Mouse (Mus musculus): Measurements from ENCODE around the gene Itga2b.

Gene Itga2b

DNA sequence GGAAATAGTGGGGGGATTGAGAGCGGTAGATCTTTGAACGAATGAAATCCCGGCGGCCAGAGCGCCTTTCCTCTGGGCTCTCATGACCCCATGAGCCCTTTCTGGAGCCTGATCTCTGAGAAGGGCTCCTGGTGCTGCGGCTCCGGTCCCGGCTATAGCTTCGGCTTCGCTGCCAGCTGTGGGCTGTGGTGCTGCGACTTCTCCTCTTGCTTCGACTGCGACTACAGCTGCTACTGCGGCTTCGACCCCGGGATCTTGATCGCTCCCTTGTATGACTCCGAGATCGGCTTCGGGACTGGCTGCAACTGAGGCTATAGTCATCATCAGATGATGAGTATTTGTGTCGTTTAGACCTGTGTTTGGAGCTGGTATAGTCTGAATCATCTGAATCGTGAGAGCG is 9.7 kb upstream of the Itga2b start:
- Histone ChIP-seq H3K36me3 (ENCODE audit: control insufficient read depth, insufficient read depth, low read length, poor library complexity, severe bottlenecking) (peaks cover 10% of the 10 kb centered on the region), H3K27me3 (ENCODE audit: control insufficient read depth, insufficient read depth, low read length, poor library complexity, severe bottlenecking) (no peaks in the 10 kb centered on the region)
- no peak for DNase-seq (ENCODE audit: low read depth, low spot score)

GRCm38 (mm10) chr11:102478671-102479070 is 8.7 kb upstream of the Itga2b start:
- H3K36me3 ChIP-seq (ENCODE audit: control insufficient read depth, insufficient read depth, low read length, poor library complexity, severe bottlenecking): peaks cover 7% of the 10 kb centered on the region

DNA sequence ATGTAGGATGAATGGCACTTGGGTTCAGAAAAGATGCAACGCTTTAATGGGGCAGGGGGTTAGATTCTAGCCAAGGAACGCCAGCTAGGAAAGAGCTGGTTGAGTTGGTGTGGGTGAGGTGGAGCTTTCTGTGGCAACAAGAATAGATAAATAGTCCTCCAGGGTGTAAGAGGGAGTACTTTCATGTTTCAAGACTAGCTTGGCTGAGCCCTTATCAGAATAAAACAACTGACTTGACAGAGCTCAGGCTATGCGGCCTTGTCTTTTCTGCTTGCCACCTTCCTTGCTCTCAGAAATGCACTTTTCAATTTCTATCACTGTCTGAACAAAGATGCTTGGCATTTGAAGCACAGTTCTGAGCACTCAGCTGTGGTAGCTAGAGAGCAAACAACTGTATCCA is 5.1 kb upstream of the Itga2b start:
- Histone ChIP-seq H3K36me3 (ENCODE audit: control insufficient read depth, insufficient read depth, low read length, poor library complexity, severe bottlenecking) (peaks cover 6% of the 10 kb centered on the region), H3K27me3 (ENCODE audit: control insufficient read depth, insufficient read depth, low read length, poor library complexity, severe bottlenecking) (no peaks in the 10 kb centered on the region)
- no peak for DNase-seq (ENCODE audit: low read depth, low spot score)

More at GRCm38 (mm10) chr11:102478671-102479070, 8.7 kb upstream of the Itga2b start:
- DNase-seq (ENCODE audit: low read depth, low spot score): no peak
- no peaks in the 10 kb centered on the region for H3K27me3 ChIP-seq (ENCODE audit: control insufficient read depth, insufficient read depth, low read length, poor library complexity, severe bottlenecking)

- no peaks in the 10 kb centered on the region for H3K27me3 ChIP-seq (ENCODE audit: control insufficient read depth, insufficient read depth, low read length, poor library complexity, severe bottlenecking)
- peak; percentile 91 for DNase-seq (ENCODE audit: low read depth, low spot score)
- no peaks in the 10 kb centered on the region for H3K36me3 ChIP-seq (ENCODE audit: control insufficient read depth, insufficient read depth, low read length, poor library complexity, severe bottlenecking)
Observed at GRCm38 (mm10) chr11:102467041-102467631, 2.8 kb downstream of the Itga2b start.

DNA sequence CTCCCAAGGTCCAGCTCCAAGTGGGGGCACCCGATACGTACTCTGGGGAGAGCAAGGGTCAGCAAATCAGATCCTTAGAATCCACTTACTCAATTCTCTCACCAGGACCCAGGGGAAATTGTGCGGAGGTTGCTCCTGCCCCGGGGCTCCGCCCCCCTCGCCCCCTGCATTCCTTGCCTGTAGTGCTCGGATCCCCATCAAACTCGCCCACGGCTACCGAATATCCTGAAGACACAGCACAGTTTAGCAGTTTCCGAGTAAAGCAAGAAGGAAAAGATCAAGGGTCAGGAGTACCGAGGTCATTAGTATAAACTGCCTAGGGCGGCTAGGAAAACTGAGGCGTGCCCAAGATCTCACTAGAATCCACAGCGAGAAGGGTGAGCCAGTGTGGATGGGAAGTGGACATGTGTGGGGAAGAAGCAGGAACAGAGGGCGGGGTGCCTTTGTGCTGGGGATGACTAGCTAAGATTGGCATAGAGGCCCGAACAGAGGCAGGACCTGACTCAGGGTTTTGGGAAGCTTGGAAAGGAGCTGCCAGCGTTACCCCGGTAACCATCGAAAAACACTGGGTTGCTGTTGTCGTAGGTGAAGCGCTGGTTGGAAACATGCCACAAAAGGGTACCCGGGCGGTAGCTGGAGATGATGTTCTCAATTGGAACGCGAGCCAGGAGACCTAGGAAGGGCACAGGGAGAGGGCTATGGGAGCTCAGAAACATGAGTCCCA is 4.0 kb downstream of the Itga2b start:
- no peaks in the 10 kb centered on the region for H3K27me3 ChIP-seq (ENCODE audit: control insufficient read depth, insufficient read depth, low read length, poor library complexity, severe bottlenecking)
- no peak for DNase-seq (ENCODE audit: low read depth, low spot score)
- H3K36me3 ChIP-seq (ENCODE audit: control insufficient read depth, insufficient read depth, low read length, poor library complexity, severe bottlenecking): no peaks in the 10 kb centered on the region

DNA sequence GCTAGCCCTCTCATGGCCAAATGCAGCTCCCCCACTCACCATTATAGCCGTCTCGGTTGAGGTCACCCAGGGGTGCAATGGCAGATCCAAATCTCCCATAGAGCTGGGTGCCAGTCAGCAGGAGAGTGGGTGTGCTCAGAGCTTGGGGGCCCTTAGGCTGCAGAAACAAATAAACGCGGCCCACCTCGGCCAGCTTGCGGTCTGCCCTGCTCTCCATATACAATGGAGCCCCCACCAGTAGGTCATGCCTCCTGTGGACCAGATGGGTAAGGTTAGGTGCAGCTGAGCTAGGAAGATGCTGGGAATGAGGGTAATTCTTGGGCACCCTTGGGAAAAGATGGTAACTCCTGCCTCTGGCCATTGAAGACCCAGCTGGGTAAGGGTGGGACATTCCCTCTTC is 5.0 kb downstream of the Itga2b start:
- no peaks in the 10 kb centered on the region for H3K36me3 ChIP-seq (ENCODE audit: control insufficient read depth, insufficient read depth, low read length, poor library complexity, severe bottlenecking)
- no peak for DNase-seq (ENCODE audit: low read depth, low spot score)
- H3K27me3 ChIP-seq (ENCODE audit: control insufficient read depth, insufficient read depth, low read length, poor library complexity, severe bottlenecking): no peaks in the 10 kb centered on the region

- peak; percentile 28 for DNase-seq (ENCODE audit: low read depth, low spot score)
- H3K27me3 ChIP-seq (ENCODE audit: control insufficient read depth, insufficient read depth, low read length, poor library complexity, severe bottlenecking): no peaks in the 10 kb centered on the region
- no peaks in the 10 kb centered on the region for H3K36me3 ChIP-seq (ENCODE audit: control insufficient read depth, insufficient read depth, low read length, poor library complexity, severe bottlenecking)
Observed at GRCm38 (mm10) chr11:102461764-102462163, 8.2 kb downstream of the Itga2b start.

GRCm38 (mm10) chr11:102460541-102460940 is 9.4 kb downstream of the Itga2b start:
- Histone ChIP-seq H3K36me3 (ENCODE audit: control insufficient read depth, insufficient read depth, low read length, poor library complexity, severe bottlenecking) (no peaks in the 10 kb centered on the region), H3K27me3 (ENCODE audit: control insufficient read depth, insufficient read depth, low read length, poor library complexity, severe bottlenecking) (no peaks in the 10 kb centered on the region)
- DNase-seq (ENCODE audit: low read depth, low spot score): no peak

DNA sequence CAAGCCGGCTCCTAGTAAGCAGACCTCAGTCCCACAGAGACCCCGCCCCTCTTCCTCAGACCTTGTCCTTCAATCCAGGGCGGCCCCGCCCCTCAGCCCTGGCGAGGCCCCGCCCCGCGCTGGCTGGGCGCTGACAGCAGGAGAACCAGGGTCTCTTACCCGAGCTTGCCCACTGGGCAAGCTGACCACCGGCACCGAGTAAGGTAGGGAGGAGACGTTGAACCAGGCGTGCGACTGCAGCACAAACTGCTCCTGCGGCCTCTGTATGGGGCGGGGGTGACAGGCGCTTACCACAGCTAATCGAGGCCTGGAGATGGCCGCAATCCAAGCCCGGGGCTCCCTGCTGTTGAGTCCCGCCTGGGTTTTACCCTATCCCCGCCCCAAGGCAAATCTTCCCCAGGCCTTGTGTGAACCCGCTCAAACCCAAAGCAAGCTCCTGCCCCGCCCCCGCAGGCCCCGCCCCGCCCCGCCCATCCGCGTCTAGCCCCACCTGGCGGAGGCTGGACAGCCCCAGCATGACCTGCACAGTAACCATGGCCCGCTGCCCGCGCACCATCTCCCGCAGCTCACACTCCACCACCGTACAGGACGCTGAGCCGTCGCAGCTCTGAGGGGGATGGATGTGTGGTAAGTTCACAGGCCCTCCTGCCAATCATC is 14.1 kb downstream of the Itga2b start:
- Histone ChIP-seq H3K27me3 (ENCODE audit: control insufficient read depth, insufficient read depth, low read length, poor library complexity, severe bottlenecking) (no peaks in the 10 kb centered on the region), H3K36me3 (ENCODE audit: control insufficient read depth, insufficient read depth, low read length, poor library complexity, severe bottlenecking) (no peaks in the 10 kb centered on the region)
- DNase-seq (ENCODE audit: low read depth, low spot score): peak; percentile 72

GRCm38 (mm10) chr11:102453131-102453530 is 16.8 kb downstream of the Itga2b start:
- no peaks in the 10 kb centered on the region for H3K27me3 ChIP-seq (ENCODE audit: control insufficient read depth, insufficient read depth, low read length, poor library complexity, severe bottlenecking)
- H3K36me3 ChIP-seq (ENCODE audit: control insufficient read depth, insufficient read depth, low read length, poor library complexity, severe bottlenecking): no peaks in the 10 kb centered on the region
- no peak for DNase-seq (ENCODE audit: low read depth, low spot score)

DNA sequence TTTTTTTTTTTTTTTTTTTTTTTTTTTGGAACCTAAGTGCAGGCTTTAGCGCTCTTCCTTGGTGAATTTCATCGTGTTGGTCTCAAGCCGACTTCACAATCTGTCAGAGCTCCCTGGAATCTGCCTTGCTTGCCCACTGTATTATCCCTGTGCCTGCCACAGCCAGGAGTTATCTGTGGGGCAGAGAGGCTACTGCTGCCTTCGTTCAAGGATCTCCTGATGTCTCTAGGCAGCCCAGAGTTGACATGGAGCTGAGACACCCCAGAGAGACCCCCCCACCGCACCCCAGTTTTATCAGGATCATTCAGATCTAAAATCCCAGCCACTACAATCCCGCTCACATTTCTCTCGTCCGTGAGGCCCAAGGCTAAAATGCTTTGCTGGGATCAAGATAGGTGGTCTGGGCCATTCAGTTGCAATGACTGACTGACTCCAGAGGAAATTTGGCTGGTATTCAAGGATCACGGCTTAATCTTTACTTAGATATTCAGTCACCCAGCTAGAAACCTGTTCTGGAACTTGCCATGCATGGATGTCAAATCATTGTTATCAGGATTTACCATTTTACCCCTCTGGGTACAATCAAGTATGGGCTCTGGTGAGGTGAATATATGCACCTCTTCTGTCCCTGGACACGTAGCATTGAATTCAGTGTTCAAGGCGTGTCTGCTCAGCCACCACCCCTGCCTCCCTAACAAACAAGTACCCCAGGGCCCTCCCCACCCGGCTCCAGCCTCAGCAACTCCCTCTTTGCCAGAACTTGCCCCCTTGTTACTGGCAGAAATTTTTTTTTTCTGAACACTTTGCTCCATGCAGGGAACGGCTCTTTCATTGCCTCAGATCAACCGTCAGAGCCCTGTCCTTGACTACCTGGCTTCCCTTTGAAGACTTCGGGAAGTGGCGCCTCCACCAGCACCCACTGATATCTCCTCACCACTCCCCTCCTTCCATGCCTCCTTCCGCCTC is 20.6 kb downstream of the Itga2b start:
- DNase-seq (ENCODE audit: low read depth, low spot score): no peak
- Histone ChIP-seq H3K27me3 (ENCODE audit: control insufficient read depth, insufficient read depth, low read length, poor library complexity, severe bottlenecking) (no peaks in the 10 kb centered on the region; the same call in 1 of the 2 replicates), H3K36me3 (ENCODE audit: control insufficient read depth, insufficient read depth, low read length, poor library complexity, severe bottlenecking) (no peaks in the 10 kb centered on the region)

DNA sequence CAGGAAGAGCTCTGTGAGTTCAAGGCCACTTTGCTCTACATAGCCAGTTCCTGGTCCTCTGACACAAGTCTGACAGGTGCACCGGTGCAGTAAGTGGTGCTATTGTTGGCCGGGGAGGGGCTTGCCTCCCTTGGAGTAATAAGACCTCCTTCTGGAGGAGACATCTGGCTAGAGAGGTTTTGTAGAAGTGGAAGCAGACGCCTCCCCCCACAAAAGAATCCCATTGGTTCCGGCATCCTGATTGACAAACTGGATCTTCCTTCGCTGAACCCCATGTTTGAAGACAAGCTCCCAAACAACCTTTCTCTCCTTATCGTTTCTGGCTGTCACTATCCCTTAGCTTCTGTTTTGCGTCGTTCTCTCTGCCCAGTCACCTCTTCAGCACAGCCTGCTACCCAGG is 21.6 kb downstream of the Itga2b start:
- H3K36me3 ChIP-seq (ENCODE audit: control insufficient read depth, insufficient read depth, low read length, poor library complexity, severe bottlenecking): no peaks in the 10 kb centered on the region
- H3K27me3 ChIP-seq (ENCODE audit: control insufficient read depth, insufficient read depth, low read length, poor library complexity, severe bottlenecking): no peaks in the 10 kb centered on the region; the same call in 1 of the 2 replicates
- DNase-seq (ENCODE audit: low read depth, low spot score): no peak

DNA sequence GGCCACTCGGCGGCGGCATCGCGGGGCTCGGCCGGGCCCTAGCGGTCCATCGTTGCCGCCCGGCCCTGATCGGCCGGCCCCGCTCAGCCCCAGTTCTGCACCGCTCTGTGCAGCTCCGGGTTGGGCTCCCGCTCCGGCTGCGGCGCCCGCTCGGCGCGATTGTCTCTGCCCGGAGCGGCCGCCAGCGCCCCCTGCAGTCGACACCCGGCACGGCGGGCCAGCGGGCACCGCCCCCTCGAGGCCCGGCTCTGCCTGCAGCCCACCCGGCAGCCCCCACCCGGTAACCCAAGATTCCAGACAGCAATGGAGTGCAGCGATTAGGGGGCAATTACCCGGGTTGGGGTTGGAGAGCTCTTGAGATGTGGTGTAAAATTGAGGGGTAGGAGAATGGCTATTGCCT is 22.4 kb downstream of the Itga2b start, which contains the start of gene Fam171a2:
Gene Fam171a2, minus strand, starts transcription at position 186 of the 400 bp plus-strand sequence.
- H3K27me3 ChIP-seq (ENCODE audit: control insufficient read depth, insufficient read depth, low read length, poor library complexity, severe bottlenecking): no peaks in the 10 kb centered on the region; the same call in 1 of the 2 replicates
- H3K36me3 ChIP-seq (ENCODE audit: control insufficient read depth, insufficient read depth, low read length, poor library complexity, severe bottlenecking): no peaks in the 10 kb centered on the region
- DNase-seq (ENCODE audit: low read depth, low spot score): peak; percentile 75
